Mouse (Mus musculus) CH12.LX (cell line): ENCODE results near the gene Cabp1. TPM values are rescaled to one million over a fixed set of nuclear protein-coding genes. Genes with fewer than 3 reads are reported as not detected.

Experiments used
- DNase-seq: peaks from one replicate; pipeline ENCODE4 v3.0.0-alpha.2; 2013; ENCODE audit errors: extremely low read depth
- H3K27ac ChIP-seq: 2 replicates; pipeline ENCODE4 v1.5.1; 2012; ENCODE audit warnings: low read depth, mild to moderate bottlenecking, control low read depth, moderate library complexity; ENCODE audit not compliant: insufficient read depth
- H3K27me3 ChIP-seq: replicated peaks from 2 replicates; pipeline ENCODE3; 2012; ENCODE audit warnings: inconsistent platforms
- H3K36me3 ChIP-seq, 2 experiments: replicated peaks in 1 of 2; 2 replicates each; pipeline versions ENCODE3 to v1.6.1; 2012; ENCODE audit warnings: inconsistent platforms in 1 of 2, low read length in 1 of 2, mild to moderate bottlenecking in 1 of 2, mixed read lengths in 1 of 2, moderate library complexity in 1 of 2; ENCODE audit not compliant: control insufficient read depth in 1 of 2, insufficient read depth in 1 of 2
- H3K4me1 ChIP-seq, 2 experiments: 2 replicates each; pipeline ENCODE4 v1.6.1; 2012; ENCODE audit warnings: inconsistent platforms in 1 of 2, moderate library complexity in 1 of 2; ENCODE audit not compliant: insufficient read depth in 2 of 2, control insufficient read depth in 1 of 2
- H3K4me2 ChIP-seq: 2 replicates; pipeline ENCODE4 v1.6.1; 2012; ENCODE audit warnings: low read depth, mild to moderate bottlenecking, control low read depth; ENCODE audit not compliant: poor library complexity, insufficient read depth, severe bottlenecking
- H3K4me3 ChIP-seq, 3 experiments: fragments of 150-350 bp in 1 of 3; sonication (generic) in 1 of 3; replicated peaks in 1 of 3; 2 replicates each; pipeline versions ENCODE3 to v1.5.1; 2011 to 2012; ENCODE audit warnings: low read depth in 2 of 3, low read length in 2 of 3, mild to moderate bottlenecking in 2 of 3, moderate library complexity in 2 of 3, control low read depth in 1 of 3, improper control_type of control experiment in 1 of 3, inconsistent platforms in 1 of 3, mixed read lengths in 1 of 3; ENCODE audit not compliant: poor library complexity in 1 of 3
- H3K79me2 ChIP-seq: replicated peaks from 2 replicates; pipeline ENCODE4 v1.6.1; 2012; ENCODE audit warnings: mild to moderate bottlenecking, moderate library complexity; ENCODE audit not compliant: control insufficient read depth, poor library complexity, insufficient read depth, severe bottlenecking; ENCODE audit errors: extremely low read depth
- H3K9ac ChIP-seq: 2 replicates; pipeline ENCODE4 v1.6.1; 2012; ENCODE audit warnings: low read depth, mild to moderate bottlenecking, control low read depth, moderate library complexity; ENCODE audit not compliant: insufficient read depth
- H3K9me3 ChIP-seq: replicated peaks from 2 replicates; pipeline ENCODE3; 2012; ENCODE audit warnings: low read length, inconsistent platforms, mixed read lengths
- BHLHE40 ChIP-seq: IDR thresholded peaks from 2 replicates; pipeline ENCODE4 v1.6.1; 2011; ENCODE audit warnings: mild to moderate bottlenecking, low read depth, low read length, improper control_type of control experiment
- CHD1 ChIP-seq: IDR thresholded peaks from 2 replicates; pipeline ENCODE4 v1.6.1; 2012; ENCODE audit warnings: low read depth, low read length, improper control_type of control experiment, inconsistent platforms
- CHD2 ChIP-seq: IDR thresholded peaks from 2 replicates; pipeline ENCODE4 v1.6.1; 2011; ENCODE audit warnings: low read length, improper control_type of control experiment
- CTCF ChIP-seq, 2 experiments: IDR thresholded peaks in 1 of 2; conservative IDR thresholded peaks in 1 of 2; 2 replicates each; pipeline ENCODE4 v1.5.1; 2011 to 2012; ENCODE audit warnings: low read depth in 2 of 2, low read length in 2 of 2, improper control_type of control experiment in 1 of 2, inconsistent platforms in 1 of 2, mild to moderate bottlenecking in 1 of 2, moderate library complexity in 1 of 2
- E2F4 ChIP-seq: IDR thresholded peaks from 2 replicates; pipeline ENCODE4 v1.6.1; 2011; ENCODE audit warnings: low read depth, low read length, improper control_type of control experiment; ENCODE audit not compliant: insufficient replicate concordance
- ELF1 ChIP-seq: IDR thresholded peaks from 2 replicates; pipeline ENCODE4 v1.6.1; 2014; ENCODE audit warnings: low read depth, mild to moderate bottlenecking, inconsistent platforms, low read length, improper control_type of control experiment
- EP300 ChIP-seq: IDR thresholded peaks from 2 replicates; pipeline ENCODE4 v1.6.1; 2011; ENCODE audit warnings: low read length, improper control_type of control experiment
- ETS1 ChIP-seq: conservative IDR thresholded peaks from 2 replicates; pipeline ENCODE4 v1.6.1; 2012; ENCODE audit warnings: low read depth, mild to moderate bottlenecking, inconsistent platforms, low read length, improper control_type of control experiment, moderate library complexity
- GABPA ChIP-seq: IDR thresholded peaks from 2 replicates; pipeline ENCODE4 v1.6.1; 2012; ENCODE audit warnings: low read depth, low read length, improper control_type of control experiment, inconsistent platforms; ENCODE audit not compliant: insufficient replicate concordance
- HCFC1 ChIP-seq: IDR thresholded peaks from 2 replicates; pipeline ENCODE4 v1.6.1; 2012; ENCODE audit warnings: low read depth, mild to moderate bottlenecking, inconsistent platforms, low read length, improper control_type of control experiment
- IRF4 ChIP-seq: IDR thresholded peaks from 2 replicates; pipeline ENCODE4 v1.6.1; 2014; ENCODE audit warnings: low read depth, mild to moderate bottlenecking, inconsistent platforms, low read length, improper control_type of control experiment
- JUN ChIP-seq: IDR thresholded peaks from 2 replicates; pipeline ENCODE4 v1.6.1; 2011; ENCODE audit warnings: low read depth, mild to moderate bottlenecking, low read length, improper control_type of control experiment, moderate library complexity; ENCODE audit not compliant: insufficient read depth
- JUND ChIP-seq: conservative IDR thresholded peaks from 2 replicates; pipeline ENCODE4 v1.6.1; 2011; ENCODE audit warnings: low read depth, low read length, improper control_type of control experiment
- KAT2A ChIP-seq: IDR thresholded peaks from 2 replicates; pipeline ENCODE4 v1.6.1; 2012; ENCODE audit warnings: low read length, improper control_type of control experiment, inconsistent platforms; ENCODE audit not compliant: insufficient replicate concordance
- MAFK ChIP-seq: IDR thresholded peaks from 2 replicates; pipeline ENCODE4 v1.6.1; 2011; ENCODE audit warnings: low read length, improper control_type of control experiment; ENCODE audit not compliant: insufficient replicate concordance
- MAX ChIP-seq: IDR thresholded peaks from 2 replicates; pipeline ENCODE4 v1.6.1; 2011; ENCODE audit warnings: low read length, improper control_type of control experiment
- MAZ ChIP-seq: IDR thresholded peaks from 2 replicates; pipeline ENCODE4 v1.6.1; 2012; ENCODE audit warnings: low read depth, mild to moderate bottlenecking, inconsistent platforms, low read length, improper control_type of control experiment, moderate library complexity
- MEF2A ChIP-seq: IDR thresholded peaks from 2 replicates; pipeline ENCODE4 v1.6.1; 2014; ENCODE audit warnings: low read depth, mild to moderate bottlenecking, inconsistent platforms, low read length, improper control_type of control experiment, borderline replicate concordance
- MXI1 ChIP-seq: IDR thresholded peaks from 2 replicates; pipeline ENCODE4 v1.6.1; 2011; ENCODE audit warnings: mild to moderate bottlenecking, low read depth, low read length, improper control_type of control experiment
- MYC ChIP-seq: IDR thresholded peaks from 2 replicates; pipeline ENCODE4 v1.6.1; 2011; ENCODE audit warnings: low read depth, mild to moderate bottlenecking, improper control_type of control experiment, low read length
- NELFE ChIP-seq: IDR thresholded peaks from 2 replicates; pipeline ENCODE4 v1.6.1; 2011; ENCODE audit warnings: low read depth, low read length, improper control_type of control experiment
- NRF1 ChIP-seq: IDR thresholded peaks from 2 replicates; pipeline ENCODE4 v1.6.1; 2014; ENCODE audit warnings: low read depth, mild to moderate bottlenecking, inconsistent platforms, low read length, improper control_type of control experiment, moderate library complexity
- PAX5 ChIP-seq: IDR thresholded peaks from 2 replicates; pipeline ENCODE4 v1.6.1; 2012; ENCODE audit warnings: low read length, inconsistent platforms, mixed read lengths
- POLR2A ChIP-seq: IDR thresholded peaks from 2 replicates; pipeline ENCODE4 v1.6.1; 2011; ENCODE audit warnings: low read depth, mild to moderate bottlenecking, improper control_type of control experiment, low read length
- POLR2AphosphoS2 ChIP-seq: IDR thresholded peaks from 2 replicates; pipeline ENCODE4 v1.6.1; 2011; ENCODE audit warnings: low read depth, low read length, improper control_type of control experiment
- RAD21 ChIP-seq: IDR thresholded peaks from 2 replicates; pipeline ENCODE4 v1.6.1; 2011; ENCODE audit warnings: low read depth, mild to moderate bottlenecking, low read length, improper control_type of control experiment, moderate library complexity
- RCOR1 ChIP-seq: conservative IDR thresholded peaks from 2 replicates; pipeline ENCODE4 v1.6.1; 2012; ENCODE audit warnings: low read depth, mild to moderate bottlenecking, inconsistent platforms, low read length, improper control_type of control experiment
- SIN3A ChIP-seq: IDR thresholded peaks from 2 replicates; pipeline ENCODE4 v1.6.1; 2012; ENCODE audit warnings: low read length, improper control_type of control experiment, inconsistent platforms
- SMC3 ChIP-seq: IDR thresholded peaks from 2 replicates; pipeline ENCODE4 v1.6.1; 2011; ENCODE audit warnings: low read depth, low read length, improper control_type of control experiment
- TBP ChIP-seq: conservative IDR thresholded peaks from 2 replicates; pipeline ENCODE4 v1.6.1; 2011; ENCODE audit warnings: low read depth, low read length, improper control_type of control experiment
- TCF12 ChIP-seq: IDR thresholded peaks from 2 replicates; pipeline ENCODE4 v1.6.1; 2014; ENCODE audit warnings: low read depth, mild to moderate bottlenecking, inconsistent platforms, low read length, improper control_type of control experiment
- UBTF ChIP-seq: IDR thresholded peaks from 2 replicates; pipeline ENCODE4 v1.6.1; 2012; ENCODE audit warnings: low read depth, mild to moderate bottlenecking, inconsistent platforms, low read length, improper control_type of control experiment, moderate library complexity
- USF1 ChIP-seq: IDR thresholded peaks from 2 replicates; pipeline ENCODE4 v1.6.1; 2014; ENCODE audit warnings: low read depth, mild to moderate bottlenecking, inconsistent platforms, low read length, improper control_type of control experiment
- USF2 ChIP-seq: conservative IDR thresholded peaks from 2 replicates; pipeline ENCODE4 v1.6.1; 2011; ENCODE audit warnings: low read depth, low read length, improper control_type of control experiment
- ZC3H11A ChIP-seq: IDR thresholded peaks from 2 replicates; pipeline ENCODE4 v1.6.1; 2012; ENCODE audit warnings: low read depth, mild to moderate bottlenecking, inconsistent platforms, low read length, improper control_type of control experiment
- ZKSCAN1 ChIP-seq: IDR thresholded peaks from 2 replicates; pipeline ENCODE4 v1.6.1; 2012; ENCODE audit warnings: low read depth, inconsistent platforms, low read length, improper control_type of control experiment, borderline replicate concordance
- ZMIZ1 ChIP-seq: IDR thresholded peaks from 2 replicates; pipeline ENCODE4 v1.6.1; 2012; ENCODE audit warnings: low read depth, mild to moderate bottlenecking, inconsistent platforms, low read length, improper control_type of control experiment
- ZNF384 ChIP-seq: IDR thresholded peaks from 2 replicates; pipeline ENCODE4 v1.6.1; 2012; ENCODE audit warnings: low read depth, low read length, improper control_type of control experiment, inconsistent platforms
- dilution Hi-C: fragments of 300-500 bp; cut with MboI; formaldehyde crosslinking; loops from 2 replicates; pipeline ENCODE4 v1.14.3; 2020; ENCODE audit warnings: low sequenced_read_pairs; ENCODE audit not compliant: extremely low pct_unique_long_range_greater_than_20kb, extremely low pct_ligation_motif_present
- in situ Hi-C: fragments of 300-500 bp; cut with MboI; formaldehyde crosslinking; loops from 3 replicates; pipeline ENCODE4 v1.14.3; 2019; ENCODE audit warnings: low sequenced_read_pairs, low pct_ligation_motif_present, low pct_unique_long_range_greater_than_20kb, mixed read lengths
- polyA plus RNA-seq: library from polyadenylated mRNA; unstranded; fragments of >175 nt; gene quantifications from 2 replicates; pipeline ENCODE4 v1.2.1, GENCODE M21; 2012; ENCODE audit warnings: low read depth; ENCODE audit not compliant: insufficient read length
- total RNA-seq, 2 experiments: library from RNA; depleted of rRNA; stranded (reverse); fragments of 300-350 nt in 1 of 2; fragments of >200 nt in 1 of 2; gene quantifications; 2 replicates each; pipeline ENCODE4 v1.2.3; 2012 to 2014

Gene Cabp1
- total and polyA plus RNA-seq, 3 experiments: 0.59 to 1.8 (median 1.7) TPM

DNA sequence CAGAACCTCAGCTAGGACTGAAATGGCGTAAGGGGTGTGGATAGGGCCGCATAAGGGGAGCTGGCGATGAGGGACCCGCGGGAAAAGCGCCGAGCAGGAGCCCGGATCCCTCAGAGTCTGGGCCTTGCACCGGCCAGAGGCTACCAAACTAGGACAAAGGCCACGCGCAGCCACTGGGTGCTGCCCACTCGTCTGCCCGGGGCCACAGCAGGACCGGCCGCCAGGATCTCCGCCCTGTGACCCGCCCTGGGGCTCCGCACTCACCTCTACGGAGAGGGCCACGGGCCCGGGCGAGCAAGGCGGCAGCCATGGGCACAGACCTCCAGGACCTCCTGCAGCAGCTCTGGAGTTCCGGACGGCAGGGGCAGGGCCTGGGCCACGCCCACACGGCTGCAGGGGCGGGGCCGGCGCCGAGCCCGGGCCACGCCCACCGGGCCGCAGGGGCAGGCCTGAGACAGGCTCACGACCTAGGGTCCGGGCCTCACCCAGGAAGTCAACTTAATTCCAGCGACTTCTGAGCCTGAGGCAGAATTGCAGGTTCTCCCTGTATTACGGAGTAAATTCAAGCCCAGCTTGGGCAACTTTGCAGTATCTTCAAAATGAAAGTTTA is 75.1 kb downstream of the Cabp1 start, which contains the start of gene Acads:
Gene Acads, minus strand, starts transcription at position 386 of the 610 bp plus-strand sequence.
- DNase-seq: peak; percentile 81
- Histone ChIP-seq H3K36me3 (peaks cover 28 to 46% of the 10 kb centered on the region in 2 experiments), H3K27ac (0 out of 2 replicates have a peak within 1 kb of the TSS, but pooled peaks have one; percentile 30)

More for the DNA sequence above, 75.1 kb downstream of the Cabp1 start, which contains the start of gene Acads:
- H3K9me3 ChIP-seq: peaks cover 3% of the 10 kb centered on the region
- no peaks in the 10 kb centered on the region; the same call in 1 of the 2 replicates for H3K79me2 ChIP-seq
- H3K4me1 ChIP-seq: peaks cover 9 to 30% of the 10 kb centered on the region in 2 experiments
- TF ChIP-seq POLR2A (peak; percentile 83), TCF12 (peak; percentile 70; the same call in 1 of the 2 replicates), CHD1 (no peak), MEF2A (0 out of 2 replicates have a peak, but pooled peaks have one; percentile 58), CTCF (conservative IDR thresholded peaks at IDR 0.05 in 1 of 2, IDR thresholded peaks at IDR 0.05 in 1 of 2; ENCODE audit: low read depth in 2 of 2, low read length in 2 of 2) (no peak), ZC3H11A (no peak), JUND (no peak), BHLHE40 (no peak), RAD21 (no peak), CHD2 (no peak), JUN (no peak), NELFE (peak; percentile 73), NRF1 (0 out of 2 replicates have a peak, but pooled peaks have one; percentile 33), PAX5 (no peak), E2F4 (no peak), TBP (peak; percentile 54; the same call in 1 of the 2 replicates), POLR2AphosphoS2 (peak; percentile 54; the same call in 1 of the 2 replicates), GABPA (no peak), SMC3 (no peak), ETS1 (no peak), IRF4 (0 out of 2 replicates have a peak, but pooled peaks have one; percentile 20), UBTF (no peak), ZKSCAN1 (no peak), ZNF384 (no peak), USF1 (no peak), USF2 (no peak), MYC (no peak), MXI1 (peak; percentile 87), MAFK (no peak), ELF1 (peak; percentile 81), EP300 (no peak), RCOR1 (no peak), ZMIZ1 (peak; percentile 79; the same call in 1 of the 2 replicates), HCFC1 (no peak), MAX (0 out of 2 replicates have a peak, but pooled peaks have one; percentile 19), KAT2A (0 out of 2 replicates have a peak, but pooled peaks have one; percentile 29), MAZ (no peak), SIN3A (peak; percentile 79; the same call in 1 of the 2 replicates)
- H3K27me3 ChIP-seq: no peaks in the 10 kb centered on the region
- dilution Hi-C loops (no loop called here), in situ Hi-C loops (no loop called here)
- H3K4me3 ChIP-seq: peak within 1 kb of the TSS; percentile 68 to 84 (median 76)
- peak within 1 kb of the TSS; percentile 86 for H3K4me2 ChIP-seq
- peak within 1 kb of the TSS; percentile 49 for H3K9ac ChIP-seq
